Mouse (Mus musculus) limb, embryonic 13.5 days (tissue): ENCODE data around the gene Ddx42. TPM values are rescaled to one million over a fixed set of nuclear protein-coding genes. Genes with fewer than 3 reads are reported as not detected.
A peak's percentile ranks its signal among the peaks of the same experiment; 100 is the strongest.
"Not testable (repeated sequence)": the region's sequence is repeated elsewhere in the genome, so short reads cannot be mapped to it uniquely, and the experiment has no call there.

Experiments
- ATAC-seq: fragments of 200-750 bp; cut with Nextera tagmentation; 2 replicates; pipeline ENCODE4 v1.8.0; 2017; ENCODE audit warnings: low read depth, moderate number of reproducible peaks, moderate TSS enrichment; ENCODE audit not compliant: low FRiP score
- H3K27ac ChIP-seq: fragments of 300-500 bp; sonication (generic); 2 replicates; pipeline ENCODE4 v1.5.1; 2015; ENCODE audit warnings: inconsistent platforms, mild to moderate bottlenecking, moderate library complexity
- H3K27me3 ChIP-seq: fragments of 300-500 bp; sonication (generic); 2 replicates; pipeline ENCODE4 v1.6.1; 2015; ENCODE audit warnings: mild to moderate bottlenecking, inconsistent platforms
- H3K36me3 ChIP-seq: fragments of 300-500 bp; sonication (generic); 2 replicates; pipeline ENCODE4 v1.6.1; 2015; ENCODE audit warnings: inconsistent platforms, mild to moderate bottlenecking, moderate library complexity
- H3K4me1 ChIP-seq: fragments of 300-500 bp; sonication (generic); 2 replicates; pipeline ENCODE4 v1.6.1; 2015; ENCODE audit warnings: inconsistent platforms
- H3K4me2 ChIP-seq: fragments of 300-500 bp; sonication (generic); replicated peaks from 2 replicates; pipeline ENCODE4 v1.6.1; 2015; ENCODE audit warnings: inconsistent platforms, mild to moderate bottlenecking, moderate library complexity
- H3K4me3 ChIP-seq: fragments of 300-500 bp; sonication (generic); 2 replicates; pipeline ENCODE4 v1.5.1; 2015; ENCODE audit warnings: moderate library complexity, mild to moderate bottlenecking, inconsistent platforms
- H3K9ac ChIP-seq: fragments of 300-500 bp; sonication (generic); 2 replicates; pipeline ENCODE4 v1.6.1; 2015; ENCODE audit warnings: mild to moderate bottlenecking, inconsistent platforms
- H3K9me3 ChIP-seq: fragments of 300-500 bp; sonication (generic); 2 replicates; pipeline ENCODE4 v1.6.1; 2016; ENCODE audit warnings: inconsistent platforms
- WGBS: fragments of 180-500 bp; shearing (Covaris S2); methylation state at CpG from one replicate; pipeline ENCODE4 v1.1.7; 2015; 5-methylcytosine and 5-hydroxymethylcytosine counted together
- polyA plus RNA-seq: library from polyadenylated mRNA; unstranded; fragments of >200 nt; fragmentation: Nextera tagmentation; extraction: Ambion mirVana; gene quantifications from 2 replicates; pipeline ENCODE4 v1.2.1, GENCODE M21; 2015

Ddx42 gene
- polyA plus RNA-seq, 1 experiment from 2014 or later: 91.4 TPM

GRCm38 (mm10) chr11:106192241-106192640 is 24.5 kb upstream of the Ddx42 start:
- H3K4me2 ChIP-seq: peak overlapping the region; percentile 65
- H3K4me1 ChIP-seq: peaks cover 7% of the 10 kb centered on the region
- H3K9me3 ChIP-seq: no peaks in the 10 kb centered on the region
- peaks cover 10% of the 10 kb centered on the region for H3K36me3 ChIP-seq
- no peak for ATAC-seq
- no peak overlapping the region for H3K27ac ChIP-seq
- H3K9ac ChIP-seq: peak overlapping the region; percentile 81; the same call in 1 of the 2 replicates
- no peaks in the 10 kb centered on the region for H3K27me3 ChIP-seq
- 91% methylated on average over 5 of the region's 5 CpGs for WGBS
- peak overlapping the region; percentile 77 for H3K4me3 ChIP-seq

GRCm38 (mm10) chr11:106192657-106193370 is 23.9 kb upstream of the Ddx42 start:
- peak; percentile 70 for ATAC-seq
- Histone ChIP-seq H3K4me3 (peak overlapping the region; percentile 77), H3K9ac (peak overlapping the region; percentile 81), H3K4me1 (peaks cover 7% of the 10 kb centered on the region), H3K27ac (peak overlapping the region; percentile 81), H3K36me3 (peaks cover 14% of the 10 kb centered on the region), H3K9me3 (no peaks in the 10 kb centered on the region), H3K4me2 (peak overlapping the region; percentile 65), H3K27me3 (no peaks in the 10 kb centered on the region)
- WGBS: 10% methylated on average over 19 of the region's 19 CpGs

GRCm38 (mm10) chr11:106193371-106194154 is 23.2 kb upstream of the Ddx42 start:
- ATAC-seq: peak; percentile 96
- H3K4me1 ChIP-seq: peaks cover 7% of the 10 kb centered on the region
- H3K9me3 ChIP-seq: no peaks in the 10 kb centered on the region
- H3K27me3 ChIP-seq: no peaks in the 10 kb centered on the region
- under 1% methylated on average over 43 of the region's 44 CpGs for WGBS
- H3K9ac ChIP-seq: peak overlapping the region; percentile 81
- peak overlapping the region; percentile 81 for H3K27ac ChIP-seq
- H3K4me2 ChIP-seq: peak overlapping the region; percentile 65
- H3K36me3 ChIP-seq: peaks cover 22% of the 10 kb centered on the region
- peak overlapping the region; percentile 77 for H3K4me3 ChIP-seq

GRCm38 (mm10) chr11:106194155-106194541 is 22.6 kb upstream of the Ddx42 start:
- Histone ChIP-seq H3K9ac (peak overlapping the region; percentile 60), H3K9me3 (no peaks in the 10 kb centered on the region), H3K4me1 (peaks cover 7% of the 10 kb centered on the region), H3K36me3 (peaks cover 24% of the 10 kb centered on the region), H3K4me2 (peak overlapping the region; percentile 65), H3K4me3 (peak overlapping the region; percentile 77), H3K27me3 (no peaks in the 10 kb centered on the region), H3K27ac (peak overlapping the region; percentile 75)
- no peak for ATAC-seq
- WGBS: 33% methylated on average over 3 of the region's 3 CpGs

GRCm38 (mm10) chr11:106194891-106195290 is 21.8 kb upstream of the Ddx42 start:
- WGBS: 92% methylated on average over 7 of the region's 7 CpGs
- no peaks in the 10 kb centered on the region for H3K9me3 ChIP-seq
- no peak overlapping the region for H3K27ac ChIP-seq
- H3K4me1 ChIP-seq: peaks cover 7% of the 10 kb centered on the region
- H3K4me2 ChIP-seq: no peak overlapping the region
- no peak overlapping the region for H3K9ac ChIP-seq
- no peaks in the 10 kb centered on the region for H3K27me3 ChIP-seq
- no peak overlapping the region for H3K4me3 ChIP-seq
- H3K36me3 ChIP-seq: peaks cover 27% of the 10 kb centered on the region
- ATAC-seq: no peak

GRCm38 (mm10) chr11:106195341-106195740 is 21.4 kb upstream of the Ddx42 start:
- H3K9me3 ChIP-seq: no peaks in the 10 kb centered on the region
- peaks cover 7% of the 10 kb centered on the region for H3K4me1 ChIP-seq
- no peaks in the 10 kb centered on the region for H3K27me3 ChIP-seq
- no peak overlapping the region for H3K4me3 ChIP-seq
- ATAC-seq: no peak
- H3K27ac ChIP-seq: no peak overlapping the region
- H3K36me3 ChIP-seq: peaks cover 29% of the 10 kb centered on the region
- H3K9ac ChIP-seq: no peak overlapping the region
- no peak overlapping the region for H3K4me2 ChIP-seq

GRCm38 (mm10) chr11:106198277-106198676 is 18.4 kb upstream of the Ddx42 start:
- Histone ChIP-seq H3K36me3 (peaks cover 56% of the 10 kb centered on the region), H3K27ac (no peak overlapping the region), H3K4me2 (no peak overlapping the region), H3K4me3 (no peak overlapping the region), H3K4me1 (no peaks in the 10 kb centered on the region), H3K9me3 (no peaks in the 10 kb centered on the region), H3K27me3 (no peaks in the 10 kb centered on the region), H3K9ac (no peak overlapping the region)
- WGBS: 89% methylated on average over 4 of the region's 4 CpGs
- no peak for ATAC-seq

GRCm38 (mm10) chr11:106199997-106200396 is 16.7 kb upstream of the Ddx42 start:
- not testable (repeated sequence) for H3K9ac ChIP-seq, H3K4me3 ChIP-seq, H3K4me1 ChIP-seq, H3K9me3 ChIP-seq, H3K4me2 ChIP-seq, ATAC-seq, H3K27me3 ChIP-seq, H3K27ac ChIP-seq
- 90% methylated on average over 7 of the region's 7 CpGs for WGBS
- H3K36me3 ChIP-seq: peaks cover 71% of the 10 kb centered on the region

- Histone ChIP-seq H3K27ac (no peak overlapping the region), H3K4me1 (no peaks in the 10 kb centered on the region), H3K36me3 (peaks cover 78% of the 10 kb centered on the region), H3K4me3 (no peak overlapping the region), H3K27me3 (no peaks in the 10 kb centered on the region), H3K9me3 (no peaks in the 10 kb centered on the region), H3K9ac (no peak overlapping the region), H3K4me2 (no peak overlapping the region)
- WGBS: 84% methylated on average over 6 of the region's 6 CpGs
- ATAC-seq: no peak
Observed at GRCm38 (mm10) chr11:106200756-106201155, 16.0 kb upstream of the Ddx42 start.

GRCm38 (mm10) chr11:106201337-106202122 is 15.2 kb upstream of the Ddx42 start:
- H3K27me3 ChIP-seq: no peaks in the 10 kb centered on the region
- peaks cover 82% of the 10 kb centered on the region for H3K36me3 ChIP-seq
- H3K4me1 ChIP-seq: no peaks in the 10 kb centered on the region
- ATAC-seq: no peak
- 95% methylated on average over 19 of the region's 19 CpGs for WGBS
- H3K4me3 ChIP-seq: no peak overlapping the region
- H3K9ac ChIP-seq: no peak overlapping the region
- H3K9me3 ChIP-seq: no peaks in the 10 kb centered on the region
- H3K27ac ChIP-seq: no peak overlapping the region
- H3K4me2 ChIP-seq: no peak overlapping the region

- H3K36me3 ChIP-seq: peaks cover 82% of the 10 kb centered on the region
Observed at GRCm38 (mm10) chr11:106202123-106202465, 14.6 kb upstream of the Ddx42 start, which contains the start of gene Strada. Strada (minus strand) TSS chr11:106202168.

GRCm38 (mm10) chr11:106212771-106213170 is 4.0 kb upstream of the Ddx42 start:
- 92% methylated on average over 8 of the region's 8 CpGs for WGBS
- peaks cover 14% of the 10 kb centered on the region for H3K4me1 ChIP-seq
- H3K4me2 ChIP-seq: no peak overlapping the region
- H3K36me3 ChIP-seq: peaks cover 50% of the 10 kb centered on the region
- H3K9ac ChIP-seq: no peak overlapping the region
- H3K27me3 ChIP-seq: no peaks in the 10 kb centered on the region
- no peaks in the 10 kb centered on the region for H3K9me3 ChIP-seq
- no peak for ATAC-seq
- no peak overlapping the region for H3K27ac ChIP-seq
- H3K4me3 ChIP-seq: no peak overlapping the region

More at GRCm38 (mm10) chr11:106202123-106202465, 14.6 kb upstream of the Ddx42 start, which contains the start of gene Strada:
- H3K4me2 ChIP-seq: no peak within 1 kb of the TSS
- no peaks in the 10 kb centered on the region for H3K27me3 ChIP-seq
- H3K9me3 ChIP-seq: no peaks in the 10 kb centered on the region
- no peak within 1 kb of the TSS for H3K9ac ChIP-seq
- no peak within 1 kb of the TSS for H3K4me3 ChIP-seq
- WGBS: 90% methylated on average over 5 of the region's 5 CpGs
- no peak for ATAC-seq
- H3K27ac ChIP-seq: no peak within 1 kb of the TSS
- no peaks in the 10 kb centered on the region for H3K4me1 ChIP-seq
